Mouse (Mus musculus): ENCODE results near the gene Hist2h2be.

DNA sequence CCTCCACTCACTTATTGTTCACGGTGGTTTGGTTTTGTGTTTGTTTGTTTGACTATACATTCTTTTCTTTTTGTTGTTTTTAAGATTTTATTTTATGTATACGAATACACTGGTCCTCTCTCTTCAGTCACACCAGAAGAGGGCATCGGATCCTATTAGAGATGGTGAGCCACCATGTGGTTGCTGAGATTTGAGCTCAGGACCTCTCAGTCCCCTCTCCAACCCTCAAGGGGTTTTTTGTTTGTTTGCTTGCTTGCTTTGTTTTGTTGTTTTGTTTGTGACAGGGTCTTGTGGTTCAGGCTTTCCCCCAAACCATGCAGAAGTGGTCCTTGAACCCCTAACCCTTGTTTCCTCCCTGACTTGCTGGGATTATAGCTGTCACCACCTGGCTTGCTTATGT, 40.7 kb downstream of the Hist2h2be start:
- TF ChIP-seq POLR2A (IDR thresholded peaks at IDR 0.05; ENCODE audit: insufficient read depth, low read length) (no peak), CTCF (IDR thresholded peaks at IDR 0.05; ENCODE audit: low read depth, low read length) (no peak)

Measured in ES-Bruce4 (cell line).